Mouse (Mus musculus) ES-E14 (cell line): ENCODE measurements around the gene Syngap1.

Experiments
- CHD2 ChIP-seq: IDR thresholded peaks from 2 replicates; pipeline ENCODE4 v1.6.1; 2014; ENCODE audit warnings: mild to moderate bottlenecking, low read depth, low read length, inconsistent platforms
- HCFC1 ChIP-seq: IDR thresholded peaks from 2 replicates; pipeline ENCODE4 v1.6.1; 2012; ENCODE audit warnings: low read length, inconsistent platforms, borderline replicate concordance; ENCODE audit not compliant: insufficient read depth
- ZC3H11A ChIP-seq: IDR thresholded peaks from 2 replicates; pipeline ENCODE4 v1.6.1; 2012; ENCODE audit warnings: low read depth, mild to moderate bottlenecking, inconsistent platforms, low read length, borderline replicate concordance
- ZNF384 ChIP-seq: IDR thresholded peaks from 2 replicates; pipeline ENCODE4 v1.6.1; 2012; ENCODE audit warnings: low read depth, low read length, inconsistent platforms

DNA sequence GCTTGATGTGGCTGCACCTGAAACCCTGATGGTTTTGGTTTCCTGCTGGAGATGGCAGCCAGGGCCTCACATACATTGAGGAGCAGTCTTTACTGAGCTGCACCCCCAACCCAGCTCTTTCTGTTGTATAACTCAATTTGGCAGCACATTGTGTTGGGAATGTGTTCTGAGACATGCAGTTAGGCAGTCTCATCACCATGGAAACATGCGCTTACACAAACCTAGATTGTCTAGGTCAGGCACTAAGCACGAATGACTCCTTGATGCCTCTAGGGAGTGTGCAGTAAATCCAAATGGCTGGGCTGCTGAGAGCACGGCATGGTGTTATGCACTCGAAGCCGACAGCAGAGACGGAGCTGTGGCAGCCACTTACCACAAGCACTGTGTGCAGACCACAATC, 46.7 kb upstream of the Syngap1 start:
- no peak for TF ChIP-seq ZC3H11A
- TF ChIP-seq ZNF384 = no peak
- no peak for TF ChIP-seq HCFC1
- no peak for TF ChIP-seq CHD2
